ENCODE assay signal across 8 mouse cellular contexts in the genomic region with DNA sequence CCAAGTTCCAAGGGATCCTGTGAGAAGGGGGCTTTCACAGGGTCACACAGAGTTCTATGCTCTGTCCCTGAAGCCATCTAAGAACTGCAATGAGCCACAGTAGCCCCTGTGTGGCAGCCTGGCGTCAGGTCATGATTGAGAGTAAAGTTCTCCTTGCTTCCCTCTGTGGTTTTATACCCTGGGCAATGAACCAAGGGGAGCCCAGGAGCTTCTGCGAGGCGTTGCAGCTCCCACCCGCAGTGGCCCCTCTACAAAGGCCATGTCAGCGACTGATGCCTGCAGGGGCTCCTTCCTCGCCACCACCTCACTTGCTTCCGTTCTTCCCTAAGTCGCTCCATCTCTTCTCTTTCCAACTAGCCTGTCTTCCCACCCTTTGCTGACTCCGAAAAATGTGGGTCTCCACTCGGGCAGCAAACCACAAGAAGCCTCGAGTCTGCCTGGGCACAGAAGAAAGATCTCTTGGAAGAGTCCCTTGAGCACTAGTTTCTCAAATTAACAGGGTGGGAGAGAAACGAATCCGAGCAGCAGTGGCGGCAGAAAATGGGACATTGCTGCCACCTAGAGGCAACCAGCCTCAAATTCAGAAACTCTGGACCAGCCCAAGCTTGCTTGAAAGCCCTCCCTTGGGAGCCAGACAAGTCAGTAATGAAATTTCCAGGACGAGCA. TPM values are rescaled to one million over a fixed set of nuclear protein-coding genes. Genes with fewer than 3 reads are reported as not detected.
A peak's percentile ranks its signal among the peaks of the same experiment; 100 is the strongest.
DNase-seq lines count a peak whose midpoint lies in the region; ATAC-seq lines count a peak whose summit lies in the region.

No protein-coding gene starts in this region.

- DNase-seq in 3134 (ENCODE audit: extremely low read depth, insufficient read length, low spot score) = peak; percentile 83
- DNase-seq in adrenal gland, postnatal 14 days = peak; percentile 83
- peak; percentile 85 to 86 for DNase-seq in heart, adult 18-20 months
- peak; percentile 78 for DNase-seq in kidney, adult 18-20 months
- DNase-seq in spleen, adult 18-20 months = peak; percentile 39 to 63

- no peaks in the 10 kb centered on the region for H3K4me1 ChIP-seq in embryonic facial prominence, embryonic 12.5 days
- peaks cover 5% of the 10 kb centered on the region; the same call in 1 of the 2 replicates for H3K4me1 ChIP-seq in limb, embryonic 13.5 days
- H3K4me1 ChIP-seq in midbrain, embryonic 15.5 days = peaks cover 8% of the 10 kb centered on the region

- H3K27ac ChIP-seq in embryonic facial prominence, embryonic 12.5 days = no peak overlapping the region
- H3K27ac ChIP-seq in limb, embryonic 13.5 days = no peak overlapping the region
- H3K27ac ChIP-seq in midbrain, embryonic 15.5 days = no peak overlapping the region

- peak overlapping the region; percentile 68 for H3K4me2 ChIP-seq in embryonic facial prominence, embryonic 12.5 days (replicated peaks)
- H3K4me2 ChIP-seq in limb, embryonic 13.5 days (replicated peaks) = peak overlapping the region; percentile 80
- H3K4me2 ChIP-seq in midbrain, embryonic 15.5 days = peak overlapping the region; percentile 82

- H3K9me3 ChIP-seq in embryonic facial prominence, embryonic 12.5 days = no peaks in the 10 kb centered on the region
- H3K9me3 ChIP-seq in limb, embryonic 13.5 days = no peaks in the 10 kb centered on the region
- no peaks in the 10 kb centered on the region for H3K9me3 ChIP-seq in midbrain, embryonic 15.5 days

- whole genome bisulfite sequencing in embryonic facial prominence, embryonic 12.5 days = under 1% methylated on average over 15 of the region's 15 CpGs
- WGBS in limb, embryonic 13.5 days = 1% methylated on average over 15 of the region's 15 CpGs
- under 1% methylated on average over 15 of the region's 15 CpGs for WGBS in midbrain, embryonic 15.5 days

- H3K4me3 ChIP-seq in embryonic facial prominence, embryonic 12.5 days = peak overlapping the region; percentile 38
- H3K4me3 ChIP-seq in limb, embryonic 13.5 days = peak overlapping the region; percentile 51
- H3K4me3 ChIP-seq in midbrain, embryonic 15.5 days = peak overlapping the region; percentile 37

- no peaks in the 10 kb centered on the region; the same call in 1 of the 2 replicates for H3K27me3 ChIP-seq in embryonic facial prominence, embryonic 12.5 days
- no peaks in the 10 kb centered on the region for H3K27me3 ChIP-seq in limb, embryonic 13.5 days
- no peaks in the 10 kb centered on the region for H3K27me3 ChIP-seq in midbrain, embryonic 15.5 days (replicated peaks)

- peak overlapping the region; percentile 46 for H3K9ac ChIP-seq in embryonic facial prominence, embryonic 12.5 days
- H3K9ac ChIP-seq in limb, embryonic 13.5 days = peak overlapping the region; percentile 65
- H3K9ac ChIP-seq in midbrain, embryonic 15.5 days = peak overlapping the region; percentile 28; the same call in 1 of the 2 replicates

- peak; percentile 70 for ATAC-seq in embryonic facial prominence, embryonic 12.5 days (ENCODE audit: insufficient number of reproducible peaks, insufficient read depth, low FRiP score, low TSS enrichment)
- peak; percentile 83 for ATAC-seq in limb, embryonic 13.5 days (ENCODE audit: low FRiP score, low read depth)
- peak; percentile 87 for ATAC-seq in midbrain, embryonic 15.5 days (replicated peaks)

- H3K36me3 ChIP-seq in embryonic facial prominence, embryonic 12.5 days = no peaks in the 10 kb centered on the region
- no peaks in the 10 kb centered on the region for H3K36me3 ChIP-seq in limb, embryonic 13.5 days
- no peaks in the 10 kb centered on the region for H3K36me3 ChIP-seq in midbrain, embryonic 15.5 days (replicated peaks)

RNA-seq across cellular contexts. Expression of a gene that starts 27.0 kb away (rescaled TPM):
- not detected in 2 replicates for total RNA-seq in adrenal gland, postnatal 14 days (2021)
- polyA plus RNA-seq in embryonic facial prominence, embryonic 12.5 days (2016; fragmentation: Nextera tagmentation; extraction: Ambion mirVana) = not detected in 2 replicates
- not detected for total RNA-seq in heart, adult 18-20 months (2021)
- polyA plus RNA-seq in limb, embryonic 13.5 days (2015; fragmentation: Nextera tagmentation; extraction: Ambion mirVana) = not detected in 2 replicates
- not detected in 2 replicates for polyA plus RNA-seq in midbrain, embryonic 15.5 days (2015; fragmentation: Nextera tagmentation; extraction: Ambion mirVana)
